ENCODE assay signal across 16 mouse cellular contexts in genomic region chr5:127505697-127506096, GRCm38 (mm10).
DNase-seq lines count a peak whose midpoint lies in the region; ATAC-seq and TF ChIP-seq lines count a peak whose summit lies in the region.
"Had no signal": no experiment of that assay in that cellular context is flagged by ENCODE, and none has a peak within 500 bp of the region (broad histone marks: within the 10 kb centered on the region; RNA-seq: fewer than 3 reads in every experiment).

No protein-coding gene starts in this region.

- no peaks in the 10 kb centered on the region for H3K36me3 ChIP-seq in kidney, adult 2 months (ENCODE audit: control insufficient read depth, insufficient read depth, low read length)
- no peaks in the 10 kb centered on the region for H3K36me3 ChIP-seq in splenic B cell, adult 2 months (ENCODE audit: control insufficient read depth, insufficient read depth, low read length, poor library complexity, severe bottlenecking)
- H3K36me3 ChIP-seq in midbrain, embryonic 15.5 days (replicated peaks) = no peaks in the 10 kb centered on the region
- H3K36me3 ChIP-seq: forebrain, embryonic 15.5 days; heart, embryonic 13.5 days; hindbrain, embryonic 13.5 days; liver, embryonic 12.5 days; neural tube, embryonic 15.5 days had no signal

- 0 out of 2 replicates have a peak, but pooled peaks have one; percentile 8 for TF ChIP-seq CTCF in kidney, adult 2 months (conservative IDR thresholded peaks at IDR 0.05; ENCODE audit: insufficient read depth, insufficient read length, low read depth, low read length)
- TF ChIP-seq CTCF in bone marrow, adult 2 months (IDR thresholded peaks at IDR 0.05; ENCODE audit: control insufficient read depth, insufficient read depth, low read length) = peak; percentile 21; the same call in 1 of the 2 replicates

- no peaks in the 10 kb centered on the region for H3K9me3 ChIP-seq in midbrain, embryonic 15.5 days
- H3K9me3 ChIP-seq: forebrain, embryonic 15.5 days; hindbrain, embryonic 13.5 days; neural tube, embryonic 15.5 days had no signal

- ATAC-seq in midbrain, embryonic 15.5 days (replicated peaks) = no peak
- ATAC-seq: forebrain, embryonic 15.5 days; liver, embryonic 12.5 days had no signal

- H3K9ac ChIP-seq in midbrain, embryonic 15.5 days = no peak overlapping the region
- H3K9ac ChIP-seq: forebrain, embryonic 15.5 days; heart, embryonic 13.5 days; hindbrain, embryonic 13.5 days; liver, embryonic 12.5 days; neural tube, embryonic 15.5 days had no signal

- no peaks in the 10 kb centered on the region for H3K4me1 ChIP-seq in kidney, adult 2 months (ENCODE audit: control insufficient read depth, insufficient read depth, low read length)
- H3K4me1 ChIP-seq in bone marrow, adult 2 months (ENCODE audit: control insufficient read depth, insufficient read depth, low read length) = no peaks in the 10 kb centered on the region
- no peaks in the 10 kb centered on the region for H3K4me1 ChIP-seq in midbrain, embryonic 15.5 days
- H3K4me1 ChIP-seq: forebrain, embryonic 15.5 days; heart, embryonic 13.5 days; hindbrain, embryonic 13.5 days; liver, embryonic 12.5 days; neural tube, embryonic 15.5 days had no signal

- TF ChIP-seq POLR2A in kidney, adult 2 months (IDR thresholded peaks at IDR 0.05; ENCODE audit: low read depth, low read length) = no peak
- no peak for TF ChIP-seq POLR2A in bone marrow, adult 2 months (IDR thresholded peaks at IDR 0.05; ENCODE audit: borderline replicate concordance, control insufficient read depth, low read depth, low read length)

- H3K27me3 ChIP-seq in kidney, adult 2 months (replicated peaks; ENCODE audit: control insufficient read depth, insufficient read depth, low read length) = no peaks in the 10 kb centered on the region
- no peaks in the 10 kb centered on the region for H3K27me3 ChIP-seq in splenic B cell, adult 2 months (ENCODE audit: control insufficient read depth, insufficient read depth, low read length, poor library complexity, severe bottlenecking)
- H3K27me3 ChIP-seq in midbrain, embryonic 15.5 days (replicated peaks) = no peaks in the 10 kb centered on the region
- H3K27me3 ChIP-seq: forebrain, embryonic 15.5 days; heart, embryonic 13.5 days; hindbrain, embryonic 13.5 days; liver, embryonic 12.5 days; neural tube, embryonic 15.5 days had no signal

- no peak overlapping the region for H3K4me3 ChIP-seq in kidney, adult 2 months (ENCODE audit: insufficient read depth, low read depth, low read length)
- no peak overlapping the region for H3K4me3 ChIP-seq in bone marrow, adult 2 months (replicated peaks; ENCODE audit: control insufficient read depth, low read depth, low read length)
- no peak overlapping the region for H3K4me3 ChIP-seq in midbrain, embryonic 15.5 days
- H3K4me3 ChIP-seq: forebrain, embryonic 15.5 days; heart, embryonic 13.5 days; hindbrain, embryonic 13.5 days; liver, embryonic 12.5 days; neural tube, embryonic 15.5 days had no signal

- no peak for DNase-seq in kidney, adult 2 months
- DNase-seq in kidney, adult 11 months = no peak
- peak; percentile 24 for DNase-seq in retina, embryonic 14.5 days (ENCODE audit: low spot score)
- no peak for DNase-seq in retina, postnatal 1 day
- peak; percentile 23 for DNase-seq in splenic B cell, adult 2 months (ENCODE audit: low read depth, low spot score)
- DNase-seq: adrenal gland, postnatal 14 days; cerebellum, adult 18-20 months; embryo, embryonic 11 days; kidney, adult 8-10 months had no signal

- no peak overlapping the region for H3K4me2 ChIP-seq in midbrain, embryonic 15.5 days
- H3K4me2 ChIP-seq: forebrain, embryonic 15.5 days; heart, embryonic 13.5 days; hindbrain, embryonic 13.5 days; liver, embryonic 12.5 days; neural tube, embryonic 15.5 days had no signal

- no peak overlapping the region for H3K27ac ChIP-seq in kidney, adult 2 months (ENCODE audit: insufficient read depth, low read depth, low read length)
- H3K27ac ChIP-seq in bone marrow, adult 2 months (ENCODE audit: control insufficient read depth, insufficient read depth, low read depth, low read length, poor library complexity) = no peak overlapping the region
- no peak overlapping the region for H3K27ac ChIP-seq in midbrain, embryonic 15.5 days
- H3K27ac ChIP-seq: forebrain, embryonic 15.5 days; heart, embryonic 13.5 days; hindbrain, embryonic 13.5 days; liver, embryonic 12.5 days; neural tube, embryonic 15.5 days had no signal

- 71% methylated on average over 6 of the region's 6 CpGs for WGBS in kidney, adult 2 months
- 52% methylated on average over 6 of the region's 6 CpGs for WGBS in bone marrow, adult 2 months
- 70% methylated on average over 6 of the region's 6 CpGs for WGBS in midbrain, embryonic 15.5 days

Comparison
In these comparisons a context has a peak if more than half of its experiments do, and no peak if none do; other contexts are left out.
1. DNase-seq: peak in retina, embryonic 14.5 days (single experiment) and splenic B cell, adult 2 months (single experiment); none in kidney, adult 2 months (single experiment), kidney, adult 11 months (single experiment) and retina, postnatal 1 day (single experiment).